Mouse (Mus musculus) G1E-ER4 (cell line): Measurements from ENCODE around the gene Smpd4. TPM values are rescaled to one million over a fixed set of nuclear protein-coding genes. Genes with fewer than 3 reads are reported as not detected.

ENCODE experiments used
- GATA1 ChIP-seq: IDR thresholded peaks from one replicate; pipeline ENCODE4 v1.8.0; 2012; ENCODE audit warnings: low read length, inconsistent platforms
- polyA plus RNA-seq: library from polyadenylated mRNA; stranded (reverse); fragments of >175 nt; gene quantifications from 2 replicates; pipeline ENCODE4 v1.2.3, GENCODE M21; 2012

Smpd4 gene
- polyA plus RNA-seq, 1 experiment: 16.9 TPM

DNA sequence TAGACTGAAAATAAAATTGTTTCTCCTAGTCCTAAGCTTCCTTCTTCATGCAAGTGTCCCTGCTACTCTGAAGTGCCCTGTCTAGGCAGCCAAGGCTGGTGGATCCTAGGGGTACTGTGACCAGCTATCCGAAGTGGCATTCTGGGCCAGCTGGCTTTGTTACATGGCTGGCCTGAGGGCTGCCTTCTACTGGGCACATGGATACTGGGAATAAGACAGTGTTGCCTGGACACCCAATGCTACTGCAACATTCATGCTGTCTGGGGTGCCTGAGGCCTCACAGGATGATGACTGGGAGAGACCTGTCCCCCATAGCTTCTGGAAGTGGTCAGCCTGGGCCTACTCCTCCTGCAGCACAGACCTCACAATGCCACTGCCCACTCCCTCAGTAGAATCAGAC, 31.6 kb downstream of the Smpd4 start:
- no peak for TF ChIP-seq GATA1

DNA sequence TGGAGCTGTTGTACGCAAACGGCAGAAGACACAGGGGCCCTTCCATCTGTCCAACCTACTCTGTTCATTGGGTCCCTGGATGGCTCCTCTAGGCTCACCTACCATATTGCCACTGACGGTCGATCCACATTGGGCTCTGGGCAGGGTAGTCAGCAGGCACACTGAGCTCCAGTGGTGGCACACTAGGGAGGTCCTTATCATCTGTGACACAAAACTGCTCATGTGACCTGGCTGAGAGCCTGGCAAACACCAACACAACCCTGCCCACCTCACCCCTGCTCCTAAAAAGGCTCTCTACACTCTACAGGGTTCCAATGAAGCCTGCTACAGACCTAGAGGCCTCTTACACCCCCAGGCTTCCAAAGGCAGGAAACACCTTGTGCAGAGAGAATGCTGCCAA, 33.5 kb downstream of the Smpd4 start:
- no peak for TF ChIP-seq GATA1

DNA sequence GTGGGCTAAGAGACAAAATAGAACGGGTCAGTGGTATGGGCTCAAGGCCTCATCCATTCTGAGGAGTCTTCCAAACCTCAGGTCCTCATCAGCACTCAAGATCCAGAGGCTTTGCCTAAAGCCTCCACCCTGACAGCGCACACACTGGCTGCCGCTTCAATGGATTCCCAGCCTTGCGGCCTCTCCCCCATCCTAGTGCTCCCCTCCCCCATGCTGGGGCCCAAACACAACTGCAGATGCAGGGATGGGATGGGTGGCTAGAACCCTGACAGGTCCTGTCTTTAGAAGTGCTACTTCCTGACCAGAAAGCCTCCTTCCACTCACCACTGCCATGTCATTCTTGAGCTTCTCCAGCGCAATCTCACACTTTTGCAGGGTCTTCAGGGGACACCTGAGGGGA, 34.4 kb downstream of the Smpd4 start:
- no peak for TF ChIP-seq GATA1

DNA sequence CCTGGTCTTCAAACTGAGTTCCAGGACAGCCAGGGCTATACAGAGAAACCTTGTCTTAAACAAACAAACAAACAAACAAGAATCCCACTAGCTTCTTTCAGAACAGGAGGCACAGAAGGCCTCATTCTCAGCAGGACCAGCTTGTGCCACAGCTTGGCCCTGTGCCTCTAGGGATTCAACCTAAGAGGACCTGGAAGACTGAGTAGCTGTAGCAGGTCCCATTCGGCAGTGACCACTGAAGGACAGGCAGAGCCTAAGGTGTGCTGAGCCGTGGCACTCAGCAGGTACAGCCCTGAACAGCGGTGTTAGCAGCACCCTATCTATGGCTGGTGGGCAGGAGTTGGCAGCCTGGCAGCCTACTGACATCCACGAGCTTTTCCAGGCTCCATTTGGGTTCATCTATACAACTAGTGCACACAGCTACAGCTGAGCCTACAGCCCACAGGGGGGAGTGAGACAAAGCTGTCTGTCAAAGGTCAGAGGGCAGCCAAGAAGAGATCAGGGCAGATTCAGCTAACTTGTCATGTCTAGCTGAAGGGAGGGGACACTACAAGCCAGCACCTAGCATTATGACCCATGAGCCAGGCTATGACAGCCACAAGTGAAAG, 35.1 kb downstream of the Smpd4 start:
- TF ChIP-seq GATA1: no peak

DNA sequence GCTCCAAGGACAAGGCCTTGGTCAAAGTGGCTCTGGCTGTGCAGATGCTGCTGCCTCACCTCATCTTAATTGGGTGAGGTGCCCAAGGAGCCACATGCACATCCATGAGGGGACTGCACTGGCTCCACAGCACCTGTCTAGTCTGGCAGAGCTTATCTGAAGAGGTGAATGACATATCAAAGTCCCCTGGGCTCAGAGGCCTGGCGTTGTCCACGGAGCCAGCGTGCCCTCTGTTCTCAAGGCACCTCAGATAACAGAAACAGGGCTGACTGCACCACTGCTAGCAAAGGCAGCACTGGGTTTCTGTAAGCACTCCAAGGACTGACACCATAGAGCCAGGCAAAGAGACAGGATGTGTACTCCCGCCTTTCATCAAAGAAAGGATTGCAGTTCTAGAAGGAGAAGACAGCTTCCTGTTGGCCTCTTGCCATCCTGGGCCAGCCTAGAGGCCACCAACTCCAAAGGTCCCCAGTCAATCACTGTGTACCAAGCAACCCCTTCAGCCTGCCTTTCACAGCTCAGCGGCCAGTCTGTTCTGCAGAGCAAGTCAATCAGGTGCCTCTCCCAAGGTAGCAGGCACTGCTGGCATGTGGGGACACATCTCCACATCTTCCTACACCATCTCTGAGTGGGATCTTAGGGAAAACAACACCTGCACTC, 37.2 kb downstream of the Smpd4 start:
- TF ChIP-seq GATA1: no peak

DNA sequence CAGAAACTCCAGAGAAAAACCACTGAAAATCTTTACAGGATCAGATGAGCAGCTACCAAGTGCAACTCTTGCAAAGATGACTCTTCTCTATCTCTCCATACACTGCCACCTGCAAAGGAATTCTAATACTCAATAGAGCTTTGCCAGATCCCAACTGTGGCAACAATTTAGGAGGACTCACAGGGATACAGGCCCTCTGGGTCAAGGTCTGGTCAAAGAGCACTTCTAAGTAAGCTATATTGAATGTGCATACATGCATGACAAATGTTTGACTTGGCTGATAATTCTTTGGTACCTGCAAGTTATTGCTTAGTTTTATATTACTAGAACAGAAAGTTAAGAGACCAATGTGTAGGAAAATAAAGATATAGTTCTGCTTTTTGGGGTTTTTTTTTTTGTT, 46.4 kb downstream of the Smpd4 start:
- TF ChIP-seq GATA1: no peak

DNA sequence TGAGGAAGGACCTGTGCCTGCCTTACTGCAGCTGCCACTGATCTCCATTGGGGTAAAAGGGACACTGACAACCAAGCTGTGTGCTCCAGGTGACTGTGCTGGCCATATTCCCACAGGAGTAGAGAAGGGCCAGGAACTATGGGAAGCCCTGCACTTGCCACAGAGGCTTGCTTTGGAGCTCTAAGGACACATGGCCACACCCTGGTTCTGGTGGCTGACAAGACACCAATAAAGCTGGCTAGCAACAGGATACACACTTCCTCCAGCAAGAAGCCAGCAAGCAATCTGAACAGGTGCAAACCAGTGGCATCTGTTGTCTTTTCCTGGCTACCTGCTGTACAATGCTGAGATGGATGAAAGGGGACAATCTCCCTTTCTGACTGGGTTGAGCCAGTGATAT, 50.7 kb downstream of the Smpd4 start:
- TF ChIP-seq GATA1: no peak

Other genes starting within 250 kb of the Smpd4 start
- gene Snap29, start 213.4 kb upstream of the Smpd4 start, polyA plus RNA-seq: 5.3 and 6.1 TPM in 2 replicates
- gene Pi4ka, start 213.0 kb upstream of the Smpd4 start, polyA plus RNA-seq: 11.6 and 20.2 TPM in 2 replicates
- 22.8 and 23.1 TPM in 2 replicates for gene Crkl, start 167.4 kb upstream of the Smpd4 start, polyA plus RNA-seq
- gene Aifm3, start 129.7 kb upstream of the Smpd4 start, polyA plus RNA-seq: not detected in 2 replicates
- gene Lztr1, start 110.7 kb upstream of the Smpd4 start, polyA plus RNA-seq: 19.1 and 41.2 TPM in 2 replicates
- 214 and 234 TPM in 2 replicates for gene Thap7, start 88.2 kb upstream of the Smpd4 start, polyA plus RNA-seq
- 0.05 TPM in 1 of 2 replicates, not detected in the other for gene Lrrc74b, start 58.1 kb upstream of the Smpd4 start, polyA plus RNA-seq
- 0.03 TPM in 1 of 2 replicates, not detected in the other for gene P2rx6, start 57.5 kb upstream of the Smpd4 start, polyA plus RNA-seq
- not detected in 2 replicates for gene Slc7a4, start 36.1 kb upstream of the Smpd4 start, polyA plus RNA-seq
- 6.1 and 7.5 TPM in 2 replicates for gene Ccdc74a, start 27.1 kb downstream of the Smpd4 start, polyA plus RNA-seq
- 176 and 227 TPM in 2 replicates for gene Med15, start 113.5 kb downstream of the Smpd4 start, polyA plus RNA-seq
- gene Klhl22, start 140.3 kb downstream of the Smpd4 start, polyA plus RNA-seq: not detected in 2 replicates
- gene Scarf2, start 177.9 kb downstream of the Smpd4 start, polyA plus RNA-seq: not detected in 2 replicates
- not detected in 2 replicates for gene B830017H08Rik, start 213.8 kb downstream of the Smpd4 start, polyA plus RNA-seq
- 0.62 and 1.5 TPM in 2 replicates for gene Car15, start 219.0 kb downstream of the Smpd4 start, polyA plus RNA-seq